Mouse (Mus musculus): Measurements from ENCODE around the gene Actn4.

The Actn4 gene

GRCm38 (mm10) chr7:28883039-28883438 is 79.1 kb downstream of the Actn4 start:
- DNase-seq (ENCODE audit: low read depth) = no peak

GRCm38 (mm10) chr7:28881199-28881598 is 80.9 kb downstream of the Actn4 start, which contains the start of gene Capn12:
TSS of gene Capn12 (plus strand) at chr7:28881422.
- no peak for DNase-seq (ENCODE audit: low read depth)

GRCm38 (mm10) chr7:28880554-28880953 is 81.6 kb downstream of the Actn4 start:
- no peak for DNase-seq (ENCODE audit: low read depth)

- DNase-seq (ENCODE audit: low read depth) = peak; percentile 17
These were observed 82.5 kb downstream of the Actn4 start for GRCm38 (mm10) chr7:28879606-28880005.

DNA sequence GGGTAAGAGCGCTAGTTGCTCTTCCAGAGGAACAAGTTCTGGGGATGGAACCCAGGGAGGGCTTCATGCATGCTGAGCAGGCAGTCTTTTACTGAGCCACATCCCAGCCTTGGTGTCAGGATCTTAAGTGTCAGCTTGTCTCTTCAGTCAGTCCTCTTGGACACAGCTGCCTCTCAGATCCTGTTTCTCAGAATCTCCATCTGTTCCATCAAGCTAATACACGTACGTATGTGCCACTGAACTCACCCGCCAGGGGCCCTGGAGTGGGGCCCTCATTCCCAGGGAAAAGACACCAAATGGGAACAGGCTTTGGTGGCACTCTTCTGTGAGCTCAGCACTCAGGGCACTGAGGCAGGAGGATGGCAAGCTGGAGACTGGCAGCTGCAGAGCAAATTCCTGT is 84.3 kb downstream of the Actn4 start:
- DNase-seq (ENCODE audit: low read depth) = no peak

GRCm38 (mm10) chr7:28877155-28877554 is 85.0 kb downstream of the Actn4 start:
- DNase-seq (ENCODE audit: low read depth) = peak; percentile 37

DNA sequence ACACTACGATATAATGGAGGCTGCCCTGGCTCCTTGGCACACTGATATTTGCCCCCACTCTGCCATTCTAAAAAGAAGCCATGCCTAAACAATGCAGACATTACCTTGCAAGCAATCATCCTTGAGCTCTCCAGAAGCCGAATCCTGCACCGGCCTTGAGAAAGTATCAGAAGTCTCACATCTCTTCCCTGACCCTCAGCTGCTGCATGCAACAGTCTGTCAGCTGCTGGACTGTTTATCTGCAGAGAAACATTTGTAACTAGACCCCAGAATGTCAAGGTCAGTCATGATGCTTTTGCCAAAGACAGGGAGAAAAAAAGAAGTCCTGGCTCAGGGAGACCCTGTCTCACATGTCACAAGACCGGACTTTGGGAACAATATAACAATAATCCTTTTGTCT is 86.0 kb downstream of the Actn4 start:
- no peak for DNase-seq (ENCODE audit: low read depth)

GRCm38 (mm10) chr7:28874565-28874964 is 87.6 kb downstream of the Actn4 start:
- DNase-seq (ENCODE audit: low read depth) = no peak

DNA sequence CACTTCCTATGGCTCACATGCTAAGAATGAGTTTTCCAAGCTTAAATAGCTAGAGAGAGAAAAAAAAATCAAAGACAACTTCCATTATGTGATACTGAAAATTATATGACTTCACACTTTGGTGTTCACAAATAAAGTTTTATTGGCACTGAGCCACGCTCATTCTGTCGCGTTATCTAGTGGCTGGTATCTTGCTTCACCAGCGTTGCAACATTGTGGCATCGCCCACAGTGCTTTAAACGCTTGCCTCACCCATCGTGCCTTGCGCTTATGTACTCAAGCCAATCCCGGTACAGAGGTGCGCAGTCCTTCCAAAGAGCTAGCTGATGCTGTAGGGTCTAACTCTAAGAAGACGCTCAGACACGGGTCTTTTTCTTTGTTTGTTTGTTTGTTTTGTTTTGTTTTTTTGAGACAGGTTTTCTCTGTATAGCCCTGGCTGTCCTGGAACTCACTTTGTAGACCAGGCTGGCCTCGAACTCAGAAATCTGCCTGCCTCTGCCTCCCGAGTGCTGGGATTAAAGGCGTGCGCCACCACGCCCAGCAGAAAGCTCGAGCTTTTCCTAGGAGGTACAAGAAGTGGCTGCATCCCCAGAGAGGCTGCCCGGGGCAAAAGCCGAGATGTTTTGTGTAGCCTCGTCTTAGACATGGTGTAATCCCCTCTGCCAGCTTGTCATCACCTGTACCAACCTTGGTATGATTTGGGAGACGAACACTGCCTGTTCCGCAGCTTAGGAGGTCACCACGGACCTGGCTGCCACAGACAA is 91.1 kb downstream of the Actn4 start:
- DNase-seq (ENCODE audit: low read depth) = peak; percentile 81

DNA sequence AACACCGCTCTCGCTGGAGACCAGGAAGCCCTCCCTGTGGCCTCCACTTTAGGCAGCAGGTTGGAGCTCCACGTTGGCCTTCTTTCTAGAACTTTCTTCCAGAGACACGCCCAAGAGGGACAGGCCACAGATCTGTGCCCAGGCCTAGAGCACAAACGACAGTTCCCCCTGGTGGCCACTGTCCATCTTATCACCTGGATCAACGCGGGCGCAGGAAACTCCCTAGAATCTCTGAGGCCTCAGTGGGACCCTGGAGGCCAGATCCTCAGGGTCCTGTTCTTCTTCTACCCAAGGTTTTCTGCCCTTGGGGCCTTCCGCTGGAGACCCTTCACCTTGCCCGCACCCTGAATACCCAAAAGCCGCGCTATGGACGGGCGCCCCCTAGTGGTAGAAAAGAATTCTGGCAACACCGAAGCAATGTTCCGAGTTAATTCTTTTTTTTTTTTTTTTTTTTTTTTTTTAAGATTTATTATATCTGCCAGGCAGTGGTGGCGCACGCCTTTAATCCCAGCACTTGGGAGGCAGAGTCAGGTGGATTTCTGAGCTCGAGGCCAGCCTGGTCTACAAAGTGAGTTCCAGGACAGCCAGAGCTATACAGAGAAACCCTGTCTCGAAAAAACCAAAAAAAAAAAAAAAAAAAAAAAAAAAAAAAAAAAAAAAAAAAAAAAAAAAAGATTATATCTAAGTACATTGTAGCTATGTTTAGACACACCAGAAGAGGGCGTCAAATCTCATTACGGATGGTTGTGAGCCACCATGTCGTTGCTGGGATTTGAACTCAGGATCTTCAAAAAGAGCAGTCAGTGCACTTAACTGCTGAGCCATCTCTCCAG is 94.4 kb downstream of the Actn4 start:
- peak; percentile 92 for DNase-seq (ENCODE audit: low read depth)

DNA sequence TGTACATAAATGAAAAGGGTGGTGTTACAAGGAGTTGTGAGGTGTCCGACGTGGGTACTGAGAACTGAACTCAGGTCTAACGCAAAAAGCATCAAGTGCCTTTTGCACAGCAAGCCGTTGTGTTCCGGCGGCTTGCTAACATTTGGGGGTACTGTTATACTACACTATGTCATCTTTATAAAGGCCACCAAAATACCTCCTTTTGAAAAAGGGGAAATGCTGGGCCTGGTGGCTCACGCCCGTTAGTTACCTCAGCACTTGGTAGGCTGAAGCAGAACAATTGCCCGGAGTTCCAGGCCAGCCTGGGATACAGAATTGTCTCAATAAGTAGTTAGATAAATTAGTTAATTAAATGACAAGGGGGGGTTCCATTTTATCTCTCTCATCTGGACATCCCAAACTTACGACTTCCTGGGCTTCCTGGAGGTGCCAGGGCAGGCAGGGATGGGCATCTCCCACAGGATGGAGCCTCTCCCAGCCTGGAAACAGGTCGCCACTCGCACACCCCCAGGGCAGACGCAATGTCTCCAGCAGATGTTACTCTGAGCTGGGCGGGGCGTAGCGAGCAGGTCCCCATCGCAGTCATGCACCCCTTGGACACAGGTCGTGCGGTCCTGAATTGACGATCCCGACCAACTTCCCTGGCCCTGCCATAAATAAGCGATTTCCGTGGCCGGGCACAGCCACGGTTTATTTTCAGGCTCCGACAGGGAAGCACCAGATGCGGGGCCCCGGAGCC is 95.2 kb downstream of the Actn4 start:
- peak; percentile 41 for DNase-seq (ENCODE audit: low read depth)

DNA sequence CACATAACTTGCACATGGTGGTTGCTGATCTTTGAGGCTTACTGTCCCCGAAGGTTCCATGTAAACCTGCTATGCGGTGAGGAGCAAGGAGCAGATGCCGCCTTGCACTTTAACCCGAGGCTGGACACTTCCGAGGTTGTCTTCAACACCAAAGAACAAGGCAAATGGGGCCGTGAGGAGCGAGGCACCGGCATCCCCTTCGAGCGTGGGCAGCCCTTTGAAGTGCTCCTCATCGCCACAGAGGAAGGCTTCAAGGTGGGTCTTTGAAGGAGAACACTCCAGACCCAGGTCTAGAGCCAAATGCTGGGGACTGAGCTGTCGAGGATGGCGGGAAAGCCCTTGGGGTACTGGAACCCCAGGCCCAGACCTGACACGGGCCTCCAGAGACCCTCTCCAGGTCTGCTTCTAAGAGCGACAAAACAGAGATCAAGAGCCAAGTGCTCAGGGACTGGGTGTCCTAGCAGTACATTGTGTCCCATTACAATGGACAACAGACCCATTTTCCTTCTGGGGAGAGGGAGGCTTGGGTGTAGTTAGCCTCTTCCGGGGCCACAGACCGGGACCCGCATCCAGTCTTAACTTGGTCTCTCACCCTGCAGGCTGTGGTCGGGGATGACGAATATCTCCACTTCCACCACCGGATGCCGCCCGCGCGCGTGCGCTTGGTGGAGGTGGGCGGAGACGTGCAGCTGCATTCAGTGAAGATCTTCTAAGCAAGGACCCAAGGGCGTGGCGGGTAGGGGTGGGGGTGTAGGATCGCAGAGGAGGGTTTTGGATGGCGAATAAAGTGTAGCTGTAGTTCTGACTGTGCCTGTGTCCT is 96.4 kb downstream of the Actn4 start:
- peak; percentile 96 for DNase-seq (ENCODE audit: low read depth)

DNA sequence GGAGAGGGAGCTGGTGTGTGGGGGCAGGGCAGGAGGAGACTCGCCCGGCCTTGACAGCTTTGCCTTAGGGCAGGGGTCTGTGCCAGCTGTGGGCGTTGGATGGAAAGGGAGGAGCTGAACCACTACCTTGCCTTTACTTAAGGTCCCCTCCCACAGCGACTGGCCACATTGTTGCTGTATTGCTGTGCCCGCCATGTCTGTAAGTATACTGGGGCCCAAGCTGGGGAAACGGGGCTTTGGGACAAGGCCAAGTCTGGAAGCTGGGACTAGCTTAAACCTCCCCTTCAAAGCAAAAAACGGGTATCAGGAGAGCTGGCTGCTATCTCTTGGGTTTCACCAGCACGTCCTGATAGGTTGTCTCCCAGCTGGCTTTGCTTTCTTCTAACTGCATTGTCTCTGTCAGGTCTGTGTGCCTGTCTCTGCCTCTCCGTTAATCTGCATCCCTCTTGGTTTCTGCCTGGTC is 97.8 kb downstream of the Actn4 start:
- DNase-seq (ENCODE audit: low read depth) = no peak

DNA sequence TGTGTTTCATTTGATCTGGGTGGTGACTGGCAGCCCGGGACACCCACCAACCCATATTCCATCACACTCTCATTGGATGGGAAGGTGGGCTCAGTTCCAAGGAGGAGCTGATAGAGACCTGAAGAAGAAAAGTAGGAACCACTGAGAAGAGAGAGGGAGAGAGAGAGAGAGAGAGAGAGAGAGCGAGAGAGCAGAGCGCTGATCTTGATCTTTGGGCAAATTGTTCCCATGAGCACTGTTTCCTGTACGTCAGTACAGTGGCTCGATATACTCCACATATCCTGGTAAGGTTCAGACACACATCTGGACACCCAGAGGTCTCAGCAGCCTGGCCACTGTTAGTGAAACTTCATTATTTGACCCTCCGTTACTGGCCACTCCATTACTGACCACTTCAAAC is 98.6 kb downstream of the Actn4 start, which contains the start of gene Lgals7:
Gene Lgals7 (plus strand): TSS at position 314 of the 400 bp plus-strand sequence.
- no peak for DNase-seq (ENCODE audit: low read depth)

GRCm38 (mm10) chr7:28862817-28863499 is 99.2 kb downstream of the Actn4 start:
- DNase-seq (ENCODE audit: low read depth) = peak; percentile 28

DNA sequence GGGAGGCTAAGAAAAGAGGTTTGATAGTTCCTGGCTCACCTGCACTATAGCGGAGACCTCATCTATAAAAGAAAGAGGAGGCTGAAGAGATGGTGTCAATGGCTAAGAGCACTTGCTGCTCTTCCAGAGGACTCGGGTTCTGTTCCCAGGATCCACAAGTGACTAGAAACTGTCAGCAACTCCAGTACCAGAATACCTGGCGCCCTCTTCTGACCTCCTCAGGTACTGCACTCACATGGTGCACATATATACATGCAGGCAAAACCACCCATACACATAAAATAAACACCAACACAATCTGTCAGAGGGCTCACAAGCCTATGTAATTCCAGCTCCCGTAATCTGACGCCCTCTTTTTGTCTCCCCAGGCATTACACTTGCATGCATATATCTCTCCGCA is 101.2 kb downstream of the Actn4 start:
- DNase-seq (ENCODE audit: low read depth) = no peak

DNA sequence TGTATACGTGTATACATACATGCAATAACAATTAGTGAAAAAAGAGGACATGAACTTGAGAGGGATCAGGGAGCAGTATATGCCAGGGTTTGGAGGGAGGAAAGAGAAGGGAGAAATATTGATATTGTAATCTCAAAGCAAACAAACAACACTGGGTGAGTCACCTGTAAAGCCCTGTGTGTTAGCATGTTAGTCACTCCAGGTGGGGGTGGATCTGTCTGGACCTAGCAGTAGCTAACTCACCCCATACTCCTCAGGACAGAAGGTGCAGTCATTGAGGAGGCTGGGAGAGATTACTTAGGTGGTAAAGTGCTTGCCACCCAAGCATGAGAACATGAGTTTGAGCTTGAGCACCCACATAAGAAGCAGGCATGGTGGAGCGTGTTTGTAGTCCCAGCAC is 102.2 kb downstream of the Actn4 start:
- DNase-seq (ENCODE audit: low read depth) = no peak

DNA sequence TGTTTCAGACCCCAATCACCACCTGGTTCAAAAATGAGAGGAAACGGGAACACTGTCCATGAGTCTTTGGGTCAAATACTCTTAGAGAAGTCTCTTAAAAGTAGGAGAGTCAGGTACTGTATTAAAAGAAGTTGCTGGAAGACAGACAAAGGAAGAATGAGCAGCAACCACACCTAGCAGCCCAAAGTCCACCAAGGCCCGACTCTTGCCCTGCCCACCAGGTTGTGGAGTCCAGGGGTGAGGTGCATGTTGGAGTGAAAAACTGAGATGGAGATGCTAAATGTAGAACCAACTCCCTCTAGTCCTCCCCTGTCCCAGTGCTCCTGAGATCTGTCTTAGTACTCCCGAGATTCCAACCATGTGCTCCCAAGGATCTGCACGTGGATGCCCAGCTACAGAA is 111.5 kb downstream of the Actn4 start:
- DNase-seq (ENCODE audit: low read depth) = no peak

DNA sequence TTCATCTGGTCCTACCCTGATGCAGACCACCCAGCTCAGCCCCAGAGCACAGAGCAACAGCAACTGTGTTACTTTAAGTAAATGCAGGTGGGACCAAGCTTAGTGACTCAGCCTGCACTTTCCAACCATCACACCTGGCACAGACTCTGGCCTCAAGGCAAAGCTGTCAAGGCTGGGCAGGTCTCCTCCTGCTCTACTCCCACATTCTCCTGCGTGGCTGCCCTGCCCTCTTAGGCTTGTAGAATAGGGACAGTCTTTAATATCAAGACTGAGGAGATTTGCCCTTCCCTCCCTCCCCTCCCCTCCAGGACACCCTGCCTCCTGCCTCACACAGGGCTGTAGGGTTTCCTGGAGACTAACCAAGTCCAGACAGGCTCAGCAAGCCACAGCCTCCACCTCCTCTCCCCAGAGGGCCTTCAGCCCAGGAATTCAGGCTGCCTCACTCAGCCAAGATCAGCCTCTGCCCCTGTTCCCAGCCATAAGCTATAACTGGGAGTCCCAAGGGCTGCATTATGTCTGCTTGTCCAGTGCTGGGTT is 112.4 kb downstream of the Actn4 start:
- DNase-seq (ENCODE audit: low read depth) = no peak

DNA sequence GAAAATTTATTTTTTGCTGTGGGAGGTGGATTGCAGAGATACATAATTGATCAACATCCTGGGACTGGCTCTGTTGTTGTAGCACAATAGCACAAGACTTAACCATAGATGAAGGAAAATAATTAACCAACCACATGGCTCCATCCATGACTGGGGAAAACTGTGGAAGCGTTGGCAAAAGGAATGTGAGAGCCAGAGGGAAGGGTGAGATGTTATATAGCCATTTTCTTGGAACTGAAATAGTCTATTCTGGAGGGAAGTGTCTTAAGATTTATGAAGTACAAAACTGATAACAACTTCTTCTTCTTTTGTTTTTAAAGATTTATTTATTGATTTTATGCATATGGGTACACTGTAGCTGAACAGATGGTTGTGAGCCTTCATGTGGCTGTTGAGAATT is 114.9 kb downstream of the Actn4 start:
- DNase-seq (ENCODE audit: low read depth) = no peak

All from 416B (cell line).